Mouse (Mus musculus): ENCODE measurements around the gene Col4a2. TPM values are rescaled to one million over a fixed set of nuclear protein-coding genes. Genes with fewer than 3 reads are reported as not detected.

The Col4a2 gene
- polyA plus RNA-seq, 1 experiment, result 36.0 TPM

DNA sequence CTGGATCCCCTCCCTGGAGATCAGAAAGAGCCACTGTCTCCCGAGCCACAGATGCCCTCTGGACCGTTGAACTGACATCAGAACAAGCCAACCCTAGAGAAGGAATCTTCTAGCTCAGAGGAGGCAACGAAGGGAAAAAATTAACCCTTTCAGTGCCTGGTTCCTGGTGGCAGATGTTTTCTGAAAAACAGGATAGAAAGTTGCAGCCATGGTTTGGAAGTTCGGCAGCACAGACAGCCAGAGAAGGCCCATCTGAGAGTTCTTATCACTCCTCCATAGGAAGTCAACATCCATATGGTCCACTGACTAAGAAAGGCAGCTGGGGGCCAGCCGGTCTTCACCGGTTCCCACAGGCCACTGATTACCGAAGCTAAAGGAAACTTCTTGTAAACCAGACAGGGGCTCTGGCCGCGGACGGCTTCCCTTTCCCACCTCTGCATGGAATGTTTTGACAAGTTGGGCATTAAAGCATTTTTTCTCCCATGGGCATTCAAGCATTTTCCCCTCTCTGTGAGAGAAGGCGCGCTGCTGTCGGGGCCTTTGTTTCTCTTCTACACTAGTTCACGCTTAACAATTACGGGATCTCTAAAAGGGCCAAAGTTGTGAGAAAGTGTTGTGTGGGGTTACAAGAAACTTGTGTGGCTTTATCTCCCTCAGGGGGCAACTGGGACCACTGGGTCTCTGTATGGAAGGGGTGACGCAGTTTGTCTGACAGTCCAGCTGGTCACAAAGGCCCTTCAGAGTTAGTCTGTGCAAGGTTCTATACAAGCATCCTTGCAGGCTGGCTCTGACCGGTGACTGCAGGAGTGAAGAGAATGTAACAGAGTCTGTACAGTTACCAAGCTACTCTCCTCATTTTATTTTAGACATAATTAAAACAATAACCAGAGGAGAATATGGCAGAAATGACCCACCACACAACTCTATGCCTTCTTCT is 49.9 kb downstream of the Col4a2 start:
- Histone ChIP-seq H3K27ac (ENCODE audit: insufficient read depth, low read length) (no peak overlapping the region), H3K36me3 (ENCODE audit: control insufficient read depth, insufficient read depth, low read length) (no peaks in the 10 kb centered on the region), H3K4me3 (ENCODE audit: extremely low read depth, insufficient read depth, insufficient read length) (no peak overlapping the region), H3K27me3 (ENCODE audit: control insufficient read depth, insufficient read depth, low read length) (no peaks in the 10 kb centered on the region), H3K4me1 (ENCODE audit: control insufficient read depth, insufficient read depth, insufficient read length) (no peaks in the 10 kb centered on the region)
- WGBS, result 83% methylated on average over 17 of the region's 17 CpGs
- TF ChIP-seq CTCF (IDR thresholded peaks at IDR 0.05; ENCODE audit: extremely low read depth, insufficient read depth, insufficient read length, insufficient replicate concordance) (no peak), POLR2A (IDR thresholded peaks at IDR 0.05; ENCODE audit: low read depth, low read length) (no peak)
- no peak for DNase-seq (ENCODE audit: low read depth in 1 of 2, low spot score in 2 of 2)

DNA sequence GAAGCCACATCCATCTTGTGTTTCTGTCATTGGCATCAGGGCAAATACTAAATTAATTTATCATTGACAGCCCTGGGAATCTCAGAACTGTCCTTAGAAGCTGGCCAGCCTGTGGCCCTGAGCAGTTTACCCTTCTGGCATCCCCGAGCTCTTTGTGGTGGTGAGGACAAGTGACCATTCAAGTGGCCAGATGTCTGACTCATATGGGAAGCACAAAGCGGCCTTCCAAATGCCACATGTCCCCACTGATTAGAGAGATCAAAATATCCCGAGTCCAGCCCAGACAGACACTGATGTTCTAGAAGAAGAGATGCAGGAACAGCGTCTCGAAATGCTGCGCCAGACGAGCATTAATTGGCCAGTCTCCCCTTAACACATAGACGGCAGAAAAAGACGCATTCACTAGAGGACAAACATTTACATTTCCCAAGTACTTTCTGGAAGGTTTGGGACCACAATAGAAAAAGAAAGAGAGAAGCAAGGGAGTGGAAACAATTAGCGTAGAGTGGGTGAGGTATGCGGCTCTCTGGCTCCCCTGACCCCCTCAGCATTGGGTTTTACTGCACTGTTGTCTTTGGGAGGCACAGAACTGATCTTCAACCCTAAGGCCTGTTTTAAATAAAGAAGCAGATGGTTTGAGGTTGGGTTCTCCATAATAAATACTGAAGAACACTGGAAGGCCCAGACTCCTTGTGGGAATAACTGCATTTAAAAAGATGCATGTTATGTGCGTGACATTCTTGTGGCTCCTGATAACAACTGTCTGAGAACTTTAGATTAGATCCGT is 50.9 kb downstream of the Col4a2 start:
- no peaks in the 10 kb centered on the region for H3K27me3 ChIP-seq (ENCODE audit: control insufficient read depth, insufficient read depth, low read length)
- H3K36me3 ChIP-seq (ENCODE audit: control insufficient read depth, insufficient read depth, low read length), result no peaks in the 10 kb centered on the region
- no peak for DNase-seq (ENCODE audit: low read depth in 1 of 2, low spot score in 2 of 2)
- no peak overlapping the region for H3K4me3 ChIP-seq (ENCODE audit: extremely low read depth, insufficient read depth, insufficient read length)
- TF ChIP-seq POLR2A (IDR thresholded peaks at IDR 0.05; ENCODE audit: low read depth, low read length) (no peak), CTCF (IDR thresholded peaks at IDR 0.05; ENCODE audit: extremely low read depth, insufficient read depth, insufficient read length, insufficient replicate concordance) (no peak)
- 87% methylated on average over 13 of the region's 13 CpGs for WGBS
- H3K4me1 ChIP-seq (ENCODE audit: control insufficient read depth, insufficient read depth, insufficient read length), result no peaks in the 10 kb centered on the region
- H3K27ac ChIP-seq (ENCODE audit: insufficient read depth, low read length), result no peak overlapping the region

DNA sequence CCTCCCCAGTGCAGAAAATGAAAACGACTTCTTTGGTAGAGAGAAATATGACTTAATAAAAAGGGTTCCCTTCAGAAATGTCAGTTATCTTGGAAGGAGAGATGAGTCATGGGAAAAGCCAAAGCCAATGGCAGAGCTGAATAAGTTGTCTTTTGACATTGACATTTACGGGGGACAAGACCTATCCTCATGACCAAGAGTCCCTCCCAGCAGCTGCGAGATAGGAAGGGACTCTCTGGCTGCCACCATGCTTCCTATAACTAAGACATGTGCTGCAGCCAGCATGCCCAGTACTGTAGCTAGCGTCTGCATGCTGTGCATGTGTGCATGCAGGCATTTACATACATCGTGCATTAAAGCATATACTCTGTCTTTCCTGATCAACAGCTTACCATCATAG is 53.6 kb downstream of the Col4a2 start:
- H3K4me1 ChIP-seq (ENCODE audit: control insufficient read depth, insufficient read depth, insufficient read length), result no peaks in the 10 kb centered on the region
- H3K4me3 ChIP-seq (ENCODE audit: extremely low read depth, insufficient read depth, insufficient read length), result no peak overlapping the region
- no peaks in the 10 kb centered on the region for H3K27me3 ChIP-seq (ENCODE audit: control insufficient read depth, insufficient read depth, low read length)
- H3K27ac ChIP-seq (ENCODE audit: insufficient read depth, low read length), result no peak overlapping the region
- no peaks in the 10 kb centered on the region for H3K36me3 ChIP-seq (ENCODE audit: control insufficient read depth, insufficient read depth, low read length)
- WGBS, result 77% methylated on average over 5 of the region's 5 CpGs
- DNase-seq (ENCODE audit: low read depth in 1 of 2, low spot score in 2 of 2), result no peak
- TF ChIP-seq CTCF (IDR thresholded peaks at IDR 0.05; ENCODE audit: extremely low read depth, insufficient read depth, insufficient read length, insufficient replicate concordance) (no peak), POLR2A (IDR thresholded peaks at IDR 0.05; ENCODE audit: low read depth, low read length) (no peak)

DNA sequence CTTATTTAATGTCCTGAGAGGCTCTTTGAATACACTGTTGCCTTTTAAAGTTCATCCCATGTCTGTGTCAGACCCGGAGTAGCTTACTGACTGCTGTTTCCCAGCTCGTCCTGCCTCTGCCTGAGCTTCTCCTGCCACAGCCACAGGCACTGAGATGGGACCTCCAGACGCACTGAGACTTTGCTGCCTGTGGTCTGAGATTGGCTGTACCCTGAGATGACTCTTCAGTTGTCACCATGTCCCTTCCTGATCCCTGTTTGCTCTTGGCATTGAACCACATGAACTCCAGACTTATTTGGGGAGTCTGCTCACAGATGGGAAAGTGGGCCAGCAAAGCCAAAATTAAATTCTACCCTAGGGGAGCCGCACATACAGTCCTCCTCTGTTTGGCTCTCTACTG is 54.1 kb downstream of the Col4a2 start:
- no peak overlapping the region for H3K27ac ChIP-seq (ENCODE audit: insufficient read depth, low read length)
- DNase-seq (ENCODE audit: low read depth in 1 of 2, low spot score in 2 of 2), result no peak
- H3K36me3 ChIP-seq (ENCODE audit: control insufficient read depth, insufficient read depth, low read length), result no peaks in the 10 kb centered on the region
- no peaks in the 10 kb centered on the region for H3K27me3 ChIP-seq (ENCODE audit: control insufficient read depth, insufficient read depth, low read length)
- H3K4me3 ChIP-seq (ENCODE audit: extremely low read depth, insufficient read depth, insufficient read length), result no peak overlapping the region
- no peaks in the 10 kb centered on the region for H3K4me1 ChIP-seq (ENCODE audit: control insufficient read depth, insufficient read depth, insufficient read length)
- 82% methylated on average over 4 of the region's 4 CpGs for WGBS
- no peak for TF ChIP-seq CTCF (IDR thresholded peaks at IDR 0.05; ENCODE audit: extremely low read depth, insufficient read depth, insufficient read length, insufficient replicate concordance)
- no peak for TF ChIP-seq POLR2A (IDR thresholded peaks at IDR 0.05; ENCODE audit: low read depth, low read length)

DNA sequence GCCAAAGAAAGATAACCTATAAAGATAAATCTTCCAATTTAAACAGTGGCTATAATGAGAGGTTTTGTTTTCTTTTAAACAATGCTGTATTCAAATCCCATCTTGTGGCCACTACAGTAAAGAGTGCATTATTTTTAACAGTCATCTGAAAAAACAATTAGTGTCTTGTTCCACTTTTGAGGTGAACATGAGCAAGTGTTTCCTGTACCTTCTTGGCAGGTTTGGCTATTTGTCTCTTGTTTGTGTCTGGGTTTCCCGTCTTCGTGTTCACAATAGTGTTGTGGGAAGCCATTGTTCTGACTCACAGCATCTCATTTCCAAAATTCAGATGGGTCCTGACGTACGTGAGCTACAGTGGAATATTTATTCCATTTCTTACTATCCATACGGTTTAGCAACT is 55.1 kb downstream of the Col4a2 start:
- TF ChIP-seq CTCF (IDR thresholded peaks at IDR 0.05; ENCODE audit: extremely low read depth, insufficient read depth, insufficient read length, insufficient replicate concordance), result no peak
- no peak for TF ChIP-seq POLR2A (IDR thresholded peaks at IDR 0.05; ENCODE audit: low read depth, low read length)
- Histone ChIP-seq H3K36me3 (ENCODE audit: control insufficient read depth, insufficient read depth, low read length) (no peaks in the 10 kb centered on the region), H3K4me1 (ENCODE audit: control insufficient read depth, insufficient read depth, insufficient read length) (no peaks in the 10 kb centered on the region), H3K27me3 (ENCODE audit: control insufficient read depth, insufficient read depth, low read length) (no peaks in the 10 kb centered on the region), H3K27ac (ENCODE audit: insufficient read depth, low read length) (no peak overlapping the region), H3K4me3 (ENCODE audit: extremely low read depth, insufficient read depth, insufficient read length) (no peak overlapping the region)
- 78% methylated on average over 5 of the region's 5 CpGs for WGBS
- no peak for DNase-seq (ENCODE audit: low read depth in 1 of 2, low spot score in 2 of 2)

DNA sequence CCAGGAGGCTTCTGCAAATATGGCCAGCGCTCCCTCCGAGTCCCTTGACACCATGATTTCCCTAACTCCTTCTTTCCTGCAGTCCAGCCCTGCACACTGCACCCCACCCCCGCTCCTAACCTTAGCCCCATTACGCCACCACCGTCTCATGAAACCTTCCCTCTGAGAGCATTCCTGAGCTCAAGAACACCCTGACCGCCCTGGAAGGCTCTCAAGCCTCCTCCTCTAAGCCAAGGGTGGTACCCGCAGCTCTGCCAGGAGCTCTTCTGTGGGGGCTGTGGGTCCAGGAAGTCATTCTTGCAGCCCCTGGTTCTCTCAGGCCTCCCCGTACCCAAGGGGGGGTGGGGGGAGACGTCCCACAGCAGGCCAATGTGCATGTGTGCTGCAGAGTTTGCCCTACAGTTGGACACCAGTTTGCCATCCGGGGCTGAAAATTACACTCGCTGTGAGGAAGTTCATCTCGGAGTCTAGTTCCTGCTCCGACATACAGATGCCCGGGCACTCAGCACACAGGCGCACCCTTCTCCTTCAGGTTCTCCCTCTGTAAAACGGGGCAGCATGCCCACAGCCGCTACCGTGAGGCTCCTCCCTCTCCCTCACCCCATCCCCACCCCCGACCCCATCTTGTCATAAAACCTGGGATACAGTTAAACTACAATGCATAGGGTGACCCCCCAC is 57.1 kb downstream of the Col4a2 start:
- 91% methylated on average over 19 of the region's 19 CpGs for WGBS

More for the DNA sequence above, 57.1 kb downstream of the Col4a2 start:
- H3K27me3 ChIP-seq (ENCODE audit: control insufficient read depth, insufficient read depth, low read length), result no peaks in the 10 kb centered on the region
- no peak for DNase-seq (ENCODE audit: low read depth in 1 of 2, low spot score in 2 of 2)
- H3K36me3 ChIP-seq (ENCODE audit: control insufficient read depth, insufficient read depth, low read length), result no peaks in the 10 kb centered on the region
- H3K27ac ChIP-seq (ENCODE audit: insufficient read depth, low read length), result no peak overlapping the region
- TF ChIP-seq CTCF (IDR thresholded peaks at IDR 0.05; ENCODE audit: extremely low read depth, insufficient read depth, insufficient read length, insufficient replicate concordance) (no peak), POLR2A (IDR thresholded peaks at IDR 0.05; ENCODE audit: low read depth, low read length) (no peak)
- H3K4me3 ChIP-seq (ENCODE audit: extremely low read depth, insufficient read depth, insufficient read length), result no peak overlapping the region
- no peaks in the 10 kb centered on the region for H3K4me1 ChIP-seq (ENCODE audit: control insufficient read depth, insufficient read depth, insufficient read length)
